Mouse (Mus musculus): ENCODE measurements at regions not wholly inside any gene's neighbourhood (a gene's known extent, or its start where the extent isn't known, plus 50 kb on each side); places are given as distances from the start of the nearest gene placed in this dataset.

- Histone ChIP-seq H3K27me3 (replicated peaks; ENCODE audit: control insufficient read depth, insufficient read depth, low read length) (no peaks in the 10 kb centered on the region), H3K4me3 (ENCODE audit: low read depth, low read length) (no peak overlapping the region), H3K9ac (ENCODE audit: low read depth, low read length) (no peak overlapping the region), H3K36me3 (ENCODE audit: control insufficient read depth, insufficient read depth, low read length) (no peaks in the 10 kb centered on the region), H3K4me2 (ENCODE audit: low read depth, low read length) (no peak overlapping the region), H3K27ac (replicated peaks; ENCODE audit: low read depth, low read length) (no peak overlapping the region), H3K9me3 (ENCODE audit: control insufficient read depth, low read length) (no peaks in the 10 kb centered on the region), H3K4me1 (ENCODE audit: control insufficient read depth, insufficient read depth, low read length) (no peaks in the 10 kb centered on the region)
- DNase-seq (ENCODE audit: low spot score) (no peak), ATAC-seq (ENCODE audit: low read depth) (no peak)
- WGBS, result 65% methylated on average over 1 of the region's 1 CpGs
Observed at GRCm38 (mm10) chr2:56083226-56083625, 647.5 kb downstream of the Kcnj3 start.

- H3K4me3 ChIP-seq (ENCODE audit: low read depth, low read length), result no peak overlapping the region
- no peaks in the 10 kb centered on the region for H3K36me3 ChIP-seq (ENCODE audit: control insufficient read depth, insufficient read depth, low read length)
- WGBS, result 44% methylated on average over 3 of the region's 3 CpGs
- H3K9me3 ChIP-seq (ENCODE audit: control insufficient read depth, low read length), result no peaks in the 10 kb centered on the region
- no peak for ATAC-seq (ENCODE audit: low read depth)
- no peaks in the 10 kb centered on the region for H3K4me1 ChIP-seq (ENCODE audit: control insufficient read depth, insufficient read depth, low read length)
- H3K27ac ChIP-seq (replicated peaks; ENCODE audit: low read depth, low read length), result no peak overlapping the region
- no peak overlapping the region for H3K9ac ChIP-seq (ENCODE audit: low read depth, low read length)
- H3K4me2 ChIP-seq (ENCODE audit: low read depth, low read length), result no peak overlapping the region
- no peaks in the 10 kb centered on the region for H3K27me3 ChIP-seq (replicated peaks; ENCODE audit: control insufficient read depth, insufficient read depth, low read length)
- DNase-seq (ENCODE audit: low spot score), result peak; percentile 69
Observed at GRCm38 (mm10) chr2:56109531-56109930, 673.8 kb downstream of the Kcnj3 start.

- no peaks in the 10 kb centered on the region for H3K27me3 ChIP-seq (replicated peaks; ENCODE audit: control insufficient read depth, insufficient read depth, low read length)
- H3K4me2 ChIP-seq (ENCODE audit: low read depth, low read length), result no peak overlapping the region
- H3K9me3 ChIP-seq (ENCODE audit: control insufficient read depth, low read length), result no peaks in the 10 kb centered on the region
- H3K4me1 ChIP-seq (ENCODE audit: control insufficient read depth, insufficient read depth, low read length), result no peaks in the 10 kb centered on the region
- H3K9ac ChIP-seq (ENCODE audit: low read depth, low read length), result no peak overlapping the region
- H3K4me3 ChIP-seq (ENCODE audit: low read depth, low read length), result no peak overlapping the region
- no peak overlapping the region for H3K27ac ChIP-seq (replicated peaks; ENCODE audit: low read depth, low read length)
- peak; percentile 39 for DNase-seq (ENCODE audit: low spot score)
- no peak for ATAC-seq (ENCODE audit: low read depth)
- 60% methylated on average over 6 of the region's 6 CpGs for WGBS
- H3K36me3 ChIP-seq (ENCODE audit: control insufficient read depth, insufficient read depth, low read length), result no peaks in the 10 kb centered on the region
Observed at GRCm38 (mm10) chr2:56109975-56110374, 674.2 kb downstream of the Kcnj3 start.

- no peaks in the 10 kb centered on the region; the same call in 1 of the 2 replicates for H3K27me3 ChIP-seq (replicated peaks; ENCODE audit: control insufficient read depth, insufficient read depth, low read length)
- WGBS, result 17% methylated on average over 3 of the region's 3 CpGs
- no peaks in the 10 kb centered on the region for H3K36me3 ChIP-seq (ENCODE audit: control insufficient read depth, insufficient read depth, low read length)
- H3K4me1 ChIP-seq (ENCODE audit: control insufficient read depth, insufficient read depth, low read length), result no peaks in the 10 kb centered on the region
- no peak overlapping the region for H3K9ac ChIP-seq (ENCODE audit: low read depth, low read length)
- no peak overlapping the region for H3K27ac ChIP-seq (replicated peaks; ENCODE audit: low read depth, low read length)
- ATAC-seq (ENCODE audit: low read depth) (peak; percentile 77), DNase-seq (ENCODE audit: low spot score) (peak; percentile 74)
- H3K4me2 ChIP-seq (ENCODE audit: low read depth, low read length), result no peak overlapping the region
- no peak overlapping the region for H3K4me3 ChIP-seq (ENCODE audit: low read depth, low read length)
- H3K9me3 ChIP-seq (ENCODE audit: control insufficient read depth, low read length), result no peaks in the 10 kb centered on the region
Observed at GRCm38 (mm10) chr2:56114469-56114868, 678.7 kb downstream of the Kcnj3 start.

GRCm38 (mm10) chr2:56119368-56119767 lies 683.6 kb downstream of the Kcnj3 start:
- no peaks in the 10 kb centered on the region for H3K9me3 ChIP-seq (ENCODE audit: control insufficient read depth, low read length)
- no peak overlapping the region for H3K4me2 ChIP-seq (ENCODE audit: low read depth, low read length)
- H3K27ac ChIP-seq (replicated peaks; ENCODE audit: low read depth, low read length), result no peak overlapping the region
- DNase-seq (ENCODE audit: low spot score) (peak; percentile 75), ATAC-seq (ENCODE audit: low read depth) (peak; percentile 68; the same call in 1 of the 2 replicates)
- H3K36me3 ChIP-seq (ENCODE audit: control insufficient read depth, insufficient read depth, low read length), result no peaks in the 10 kb centered on the region
- no peaks in the 10 kb centered on the region; the same call in 1 of the 2 replicates for H3K27me3 ChIP-seq (replicated peaks; ENCODE audit: control insufficient read depth, insufficient read depth, low read length)
- H3K4me3 ChIP-seq (ENCODE audit: low read depth, low read length), result no peak overlapping the region
- H3K9ac ChIP-seq (ENCODE audit: low read depth, low read length), result no peak overlapping the region
- 30% methylated on average over 6 of the region's 6 CpGs for WGBS
- H3K4me1 ChIP-seq (ENCODE audit: control insufficient read depth, insufficient read depth, low read length), result no peaks in the 10 kb centered on the region

GRCm38 (mm10) chr2:56147107-56147615 lies 711.4 kb downstream of the Kcnj3 start:
- Histone ChIP-seq H3K27me3 (replicated peaks; ENCODE audit: control insufficient read depth, insufficient read depth, low read length) (no peaks in the 10 kb centered on the region), H3K36me3 (ENCODE audit: control insufficient read depth, insufficient read depth, low read length) (no peaks in the 10 kb centered on the region), H3K9me3 (ENCODE audit: control insufficient read depth, low read length) (no peaks in the 10 kb centered on the region), H3K4me2 (ENCODE audit: low read depth, low read length) (no peak overlapping the region), H3K4me1 (ENCODE audit: control insufficient read depth, insufficient read depth, low read length) (no peaks in the 10 kb centered on the region), H3K4me3 (ENCODE audit: low read depth, low read length) (no peak overlapping the region), H3K27ac (replicated peaks; ENCODE audit: low read depth, low read length) (no peak overlapping the region), H3K9ac (ENCODE audit: low read depth, low read length) (no peak overlapping the region)
- WGBS, result 58% methylated on average over 6 of the region's 6 CpGs
- ATAC-seq (ENCODE audit: low read depth), result no peak
- DNase-seq (ENCODE audit: low spot score), result no peak

- H3K9ac ChIP-seq (ENCODE audit: low read depth, low read length), result no peak overlapping the region
- no peak for ATAC-seq (ENCODE audit: low read depth)
Observed at GRCm38 (mm10) chr2:56196449-56196848, 760.7 kb downstream of the Kcnj3 start.

GRCm38 (mm10) chr2:56227476-56227875 lies 791.7 kb downstream of the Kcnj3 start:
- WGBS, result 65% methylated on average over 7 of the region's 7 CpGs
- no peak for ATAC-seq (ENCODE audit: low read depth)

More at GRCm38 (mm10) chr2:56196449-56196848, 760.7 kb downstream of the Kcnj3 start:
- Histone ChIP-seq H3K27ac (replicated peaks; ENCODE audit: low read depth, low read length) (no peak overlapping the region), H3K4me2 (ENCODE audit: low read depth, low read length) (no peak overlapping the region), H3K9me3 (ENCODE audit: control insufficient read depth, low read length) (no peaks in the 10 kb centered on the region), H3K27me3 (replicated peaks; ENCODE audit: control insufficient read depth, insufficient read depth, low read length) (no peaks in the 10 kb centered on the region), H3K4me1 (ENCODE audit: control insufficient read depth, insufficient read depth, low read length) (no peaks in the 10 kb centered on the region), H3K36me3 (ENCODE audit: control insufficient read depth, insufficient read depth, low read length) (no peaks in the 10 kb centered on the region), H3K4me3 (ENCODE audit: low read depth, low read length) (no peak overlapping the region)
- 74% methylated on average over 8 of the region's 8 CpGs for WGBS
- DNase-seq (ENCODE audit: low spot score), result no peak

GRCm38 (mm10) chr2:56233042-56233441 lies 797.3 kb downstream of the Kcnj3 start:
- no peak overlapping the region for H3K27ac ChIP-seq (replicated peaks; ENCODE audit: low read depth, low read length)
- 69% methylated on average over 1 of the region's 1 CpGs for WGBS
- no peaks in the 10 kb centered on the region for H3K4me1 ChIP-seq (ENCODE audit: control insufficient read depth, insufficient read depth, low read length)
- ATAC-seq (ENCODE audit: low read depth) (no peak), DNase-seq (ENCODE audit: low spot score) (no peak)
- no peak overlapping the region for H3K4me2 ChIP-seq (ENCODE audit: low read depth, low read length)
- H3K9ac ChIP-seq (ENCODE audit: low read depth, low read length), result no peak overlapping the region
- H3K27me3 ChIP-seq (replicated peaks; ENCODE audit: control insufficient read depth, insufficient read depth, low read length), result no peaks in the 10 kb centered on the region
- no peaks in the 10 kb centered on the region for H3K9me3 ChIP-seq (ENCODE audit: control insufficient read depth, low read length)
- H3K36me3 ChIP-seq (ENCODE audit: control insufficient read depth, insufficient read depth, low read length), result no peaks in the 10 kb centered on the region
- no peak overlapping the region for H3K4me3 ChIP-seq (ENCODE audit: low read depth, low read length)

More at GRCm38 (mm10) chr2:56227476-56227875, 791.7 kb downstream of the Kcnj3 start:
- Histone ChIP-seq H3K27me3 (replicated peaks; ENCODE audit: control insufficient read depth, insufficient read depth, low read length) (no peaks in the 10 kb centered on the region), H3K4me3 (ENCODE audit: low read depth, low read length) (no peak overlapping the region), H3K4me2 (ENCODE audit: low read depth, low read length) (no peak overlapping the region), H3K36me3 (ENCODE audit: control insufficient read depth, insufficient read depth, low read length) (no peaks in the 10 kb centered on the region), H3K9ac (ENCODE audit: low read depth, low read length) (no peak overlapping the region), H3K4me1 (ENCODE audit: control insufficient read depth, insufficient read depth, low read length) (no peaks in the 10 kb centered on the region), H3K9me3 (ENCODE audit: control insufficient read depth, low read length) (no peaks in the 10 kb centered on the region), H3K27ac (replicated peaks; ENCODE audit: low read depth, low read length) (no peak overlapping the region)
- DNase-seq (ENCODE audit: low spot score), result peak; percentile 3

Measured in embryonic facial prominence, embryonic 14.5 days (tissue).